Mouse (Mus musculus) neural tube, embryonic 15.5 days (tissue): ENCODE data around the gene Klhl31. TPM values are rescaled to one million over a fixed set of nuclear protein-coding genes. Genes with fewer than 3 reads are reported as not detected.

Experiments
- ATAC-seq: fragments of 200-750 bp; cut with Nextera tagmentation; 2 replicates; pipeline ENCODE4 v1.8.0; 2017; ENCODE audit warnings: mild to moderate bottlenecking, moderate TSS enrichment, moderate library complexity; ENCODE audit not compliant: low FRiP score
- H3K27ac ChIP-seq: fragments of 300-500 bp; sonication (generic); replicated peaks from 2 replicates; pipeline ENCODE4 v1.5.1; 2015; ENCODE audit warnings: mild to moderate bottlenecking, inconsistent platforms
- H3K27me3 ChIP-seq: fragments of 300-500 bp; sonication (generic); replicated peaks from 2 replicates; pipeline ENCODE4 v1.6.1; 2015; ENCODE audit warnings: inconsistent platforms
- H3K36me3 ChIP-seq: fragments of 300-500 bp; sonication (generic); 2 replicates; pipeline ENCODE4 v1.6.1; 2015; ENCODE audit warnings: inconsistent platforms
- H3K4me1 ChIP-seq: fragments of 300-500 bp; sonication (generic); 2 replicates; pipeline ENCODE4 v1.6.1; 2015; ENCODE audit warnings: inconsistent platforms
- H3K4me2 ChIP-seq: fragments of 300-500 bp; sonication (generic); 2 replicates; pipeline ENCODE4 v1.6.1; 2015; ENCODE audit warnings: inconsistent platforms, mild to moderate bottlenecking, moderate library complexity
- H3K4me3 ChIP-seq: fragments of 300-500 bp; sonication (generic); replicated peaks from 2 replicates; pipeline ENCODE4 v1.5.1; 2015; ENCODE audit warnings: mild to moderate bottlenecking, inconsistent platforms
- H3K9ac ChIP-seq: fragments of 300-500 bp; sonication (generic); replicated peaks from 2 replicates; pipeline ENCODE4 v1.6.1; 2015; ENCODE audit warnings: mild to moderate bottlenecking, inconsistent platforms
- H3K9me3 ChIP-seq: fragments of 300-500 bp; sonication (generic); replicated peaks from 2 replicates; pipeline ENCODE4 v1.6.1; 2016; ENCODE audit warnings: inconsistent platforms
- WGBS: fragments of 180-500 bp; shearing (Covaris S2); methylation state at CpG from one replicate; pipeline ENCODE4 v1.1.7; 2015; ENCODE audit warnings: mixed read lengths; 5-methylcytosine and 5-hydroxymethylcytosine counted together
- polyA plus RNA-seq: library from polyadenylated mRNA; unstranded; fragments of >200 nt; fragmentation: Nextera tagmentation; extraction: Ambion mirVana; gene quantifications from 2 replicates; pipeline ENCODE4 v1.2.1, GENCODE M21; 2015

Gene Klhl31
- polyA plus RNA-seq, 1 experiment from 2014 or later = 1.2 TPM

DNA sequence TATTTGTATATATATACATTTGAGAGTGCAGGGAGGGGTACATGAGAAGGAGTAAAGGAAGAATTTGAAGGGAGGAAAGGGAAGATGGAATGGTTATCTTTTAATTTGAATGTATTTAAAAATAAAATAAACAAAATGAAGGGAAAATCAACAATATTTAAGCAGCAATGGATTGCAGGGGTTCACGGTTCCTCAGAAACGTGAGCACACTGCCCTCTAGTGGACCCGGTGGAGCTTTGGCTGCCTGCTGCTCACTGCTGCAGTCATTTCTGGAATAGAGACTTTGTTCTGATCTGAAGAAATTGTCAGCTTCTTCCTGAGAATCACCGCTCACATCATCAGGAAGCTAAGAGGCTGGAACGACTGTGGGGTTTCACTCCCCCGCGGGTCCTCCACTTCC is 28.5 kb upstream of the Klhl31 start:
- Histone ChIP-seq H3K9ac (no peak overlapping the region), H3K27ac (no peak overlapping the region), H3K4me1 (no peaks in the 10 kb centered on the region), H3K4me2 (no peak overlapping the region), H3K9me3 (no peaks in the 10 kb centered on the region), H3K36me3 (no peaks in the 10 kb centered on the region), H3K27me3 (no peaks in the 10 kb centered on the region), H3K4me3 (no peak overlapping the region)
- ATAC-seq = no peak
- 33% methylated on average over 7 of the region's 7 CpGs for WGBS

DNA sequence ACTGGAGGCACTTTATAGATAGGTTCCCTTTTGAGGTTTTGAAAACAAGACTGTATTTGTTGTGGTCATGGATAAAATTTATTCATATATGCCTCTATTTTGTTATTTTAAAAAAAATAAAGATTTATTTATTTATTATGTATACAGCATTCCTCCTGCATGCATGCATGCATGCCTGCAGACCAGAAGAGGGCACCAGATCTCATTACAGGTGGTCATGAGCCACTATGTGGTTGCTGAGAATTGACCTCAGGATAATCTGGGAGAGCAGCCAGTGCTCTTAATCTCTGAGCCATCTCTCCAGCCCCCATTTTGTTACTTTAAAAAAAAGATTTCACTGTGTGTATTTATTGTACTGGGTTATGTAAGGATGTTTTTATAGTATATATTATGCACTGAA is 25.5 kb upstream of the Klhl31 start:
- no peaks in the 10 kb centered on the region for H3K9me3 ChIP-seq
- H3K27ac ChIP-seq = no peak overlapping the region
- H3K4me3 ChIP-seq = no peak overlapping the region
- no peak for ATAC-seq
- no peak overlapping the region for H3K9ac ChIP-seq
- H3K36me3 ChIP-seq = no peaks in the 10 kb centered on the region
- H3K27me3 ChIP-seq = no peaks in the 10 kb centered on the region
- no peak overlapping the region for H3K4me2 ChIP-seq
- no peaks in the 10 kb centered on the region for H3K4me1 ChIP-seq

DNA sequence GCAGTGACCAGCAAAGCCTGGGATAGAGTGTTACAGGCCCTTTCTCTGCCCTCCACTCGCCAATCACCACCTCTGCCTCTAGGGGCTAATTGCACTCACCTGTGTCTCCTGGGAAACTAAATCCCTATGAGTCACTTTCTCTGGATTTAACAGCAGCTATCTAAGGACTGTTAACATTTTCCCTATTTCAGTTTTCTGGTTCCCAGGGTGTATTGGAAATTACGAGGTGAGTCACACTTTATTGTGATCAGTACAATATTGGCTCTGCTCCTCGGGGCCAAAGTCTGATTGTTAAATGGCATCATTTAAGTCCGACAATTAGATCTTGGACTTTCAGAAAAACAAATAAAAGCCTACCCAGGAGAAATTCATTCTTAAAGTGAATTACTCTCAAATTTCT is 24.0 kb upstream of the Klhl31 start:
- 76% methylated on average over 4 of the region's 4 CpGs for WGBS
- no peaks in the 10 kb centered on the region for H3K4me1 ChIP-seq
- no peak overlapping the region for H3K9ac ChIP-seq
- H3K4me2 ChIP-seq = no peak overlapping the region
- no peaks in the 10 kb centered on the region for H3K36me3 ChIP-seq
- no peak overlapping the region for H3K4me3 ChIP-seq
- H3K9me3 ChIP-seq = no peaks in the 10 kb centered on the region
- no peaks in the 10 kb centered on the region for H3K27me3 ChIP-seq
- no peak overlapping the region for H3K27ac ChIP-seq
- no peak for ATAC-seq

DNA sequence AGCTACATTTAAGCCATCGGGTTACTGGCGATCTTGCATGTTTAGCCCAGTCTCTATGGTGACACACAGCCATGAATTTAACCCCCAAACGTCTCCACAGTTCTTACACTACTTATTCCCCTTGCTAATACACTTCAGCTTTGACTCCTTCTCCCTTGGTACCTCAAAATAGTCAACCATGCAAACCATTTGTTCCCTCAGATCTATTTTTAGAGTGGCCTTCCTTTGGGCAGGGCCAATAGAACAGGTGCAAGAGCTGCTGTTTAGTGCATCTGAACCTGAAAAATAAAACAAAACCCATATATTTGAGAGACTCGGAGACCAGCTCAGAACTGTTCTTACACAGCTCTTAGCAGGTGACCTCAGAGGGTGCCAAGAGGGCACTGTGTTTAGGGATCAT is 20.4 kb upstream of the Klhl31 start:
- Histone ChIP-seq H3K9ac (no peak overlapping the region), H3K9me3 (no peaks in the 10 kb centered on the region), H3K4me3 (no peak overlapping the region), H3K4me2 (no peak overlapping the region), H3K27ac (no peak overlapping the region), H3K36me3 (no peaks in the 10 kb centered on the region), H3K4me1 (no peaks in the 10 kb centered on the region), H3K27me3 (no peaks in the 10 kb centered on the region)
- 64% methylated on average over 4 of the region's 4 CpGs for WGBS
- no peak for ATAC-seq

DNA sequence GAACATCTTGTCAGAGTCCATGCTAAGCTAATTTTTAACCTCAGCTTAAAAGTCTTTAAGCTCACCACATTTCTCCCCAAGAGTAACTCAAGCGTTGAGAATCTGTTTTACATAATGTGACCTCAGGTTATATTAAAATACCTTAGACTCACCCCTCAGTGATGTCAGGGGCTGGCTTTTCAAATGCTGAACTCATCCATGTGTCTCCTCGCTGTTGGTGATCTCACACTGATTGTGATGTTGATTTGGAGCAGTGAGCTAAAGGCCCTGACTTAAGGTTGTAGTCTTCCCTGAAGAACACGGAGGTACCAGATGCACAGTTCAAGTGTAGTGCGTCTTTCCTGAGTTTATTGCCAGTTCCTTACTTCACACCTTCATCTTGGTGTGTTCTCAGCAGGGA is 19.5 kb upstream of the Klhl31 start:
- H3K4me2 ChIP-seq = no peak overlapping the region
- H3K9ac ChIP-seq = no peak overlapping the region
- H3K27ac ChIP-seq = no peak overlapping the region
- no peaks in the 10 kb centered on the region for H3K36me3 ChIP-seq
- no peaks in the 10 kb centered on the region for H3K4me1 ChIP-seq
- WGBS = 58% methylated on average over 4 of the region's 4 CpGs
- no peaks in the 10 kb centered on the region for H3K9me3 ChIP-seq
- H3K4me3 ChIP-seq = no peak overlapping the region
- no peak for ATAC-seq
- no peaks in the 10 kb centered on the region for H3K27me3 ChIP-seq

DNA sequence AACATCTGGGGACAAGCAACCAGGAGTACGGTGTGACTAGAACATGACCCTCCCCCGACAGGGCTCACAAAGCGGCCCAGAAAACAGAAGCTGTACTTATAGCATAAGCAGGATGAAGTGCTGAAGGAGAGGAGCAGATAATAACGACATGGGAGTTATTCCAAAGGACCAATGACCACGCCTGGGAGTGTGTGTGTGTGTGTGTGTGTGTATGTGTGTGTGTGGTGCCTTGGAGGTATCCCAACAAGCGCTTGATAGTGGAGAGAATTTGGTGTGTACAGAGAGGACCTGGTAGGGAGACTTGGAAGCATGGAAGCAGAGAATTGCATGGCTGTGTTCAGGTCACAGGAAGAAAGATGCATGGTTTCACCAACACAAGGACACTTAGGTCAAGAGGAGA is 18.5 kb upstream of the Klhl31 start:
- 88% methylated on average over 6 of the region's 6 CpGs for WGBS

DNA sequence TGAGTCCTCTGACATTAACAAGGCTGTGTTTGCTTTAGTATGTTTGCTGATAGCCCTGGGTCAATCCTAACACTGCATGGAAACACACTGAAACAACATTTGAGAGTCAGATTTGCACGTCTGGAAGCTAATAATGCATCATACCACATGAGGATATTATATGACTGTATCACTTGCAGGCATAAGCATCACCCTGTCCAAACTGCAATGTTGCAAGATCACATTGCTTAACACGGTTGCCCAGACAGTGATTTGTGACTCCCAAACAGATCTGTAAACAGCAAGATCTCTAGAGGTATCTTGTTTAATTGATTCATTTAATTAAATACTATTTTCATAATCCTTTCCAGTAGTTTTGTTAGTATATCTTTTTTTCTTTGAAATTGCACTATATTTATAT is 17.9 kb upstream of the Klhl31 start:
- Histone ChIP-seq H3K27ac (no peak overlapping the region), H3K4me2 (no peak overlapping the region), H3K4me1 (no peaks in the 10 kb centered on the region), H3K36me3 (no peaks in the 10 kb centered on the region), H3K9me3 (no peaks in the 10 kb centered on the region), H3K27me3 (no peaks in the 10 kb centered on the region), H3K4me3 (no peak overlapping the region), H3K9ac (no peak overlapping the region)
- ATAC-seq = no peak
- 71% methylated on average over 2 of the region's 2 CpGs for WGBS

More for the DNA sequence above, 18.5 kb upstream of the Klhl31 start:
- ATAC-seq = no peak
- Histone ChIP-seq H3K4me2 (no peak overlapping the region), H3K9ac (no peak overlapping the region), H3K4me1 (no peaks in the 10 kb centered on the region), H3K27me3 (no peaks in the 10 kb centered on the region), H3K4me3 (no peak overlapping the region), H3K9me3 (no peaks in the 10 kb centered on the region), H3K36me3 (no peaks in the 10 kb centered on the region), H3K27ac (no peak overlapping the region)

DNA sequence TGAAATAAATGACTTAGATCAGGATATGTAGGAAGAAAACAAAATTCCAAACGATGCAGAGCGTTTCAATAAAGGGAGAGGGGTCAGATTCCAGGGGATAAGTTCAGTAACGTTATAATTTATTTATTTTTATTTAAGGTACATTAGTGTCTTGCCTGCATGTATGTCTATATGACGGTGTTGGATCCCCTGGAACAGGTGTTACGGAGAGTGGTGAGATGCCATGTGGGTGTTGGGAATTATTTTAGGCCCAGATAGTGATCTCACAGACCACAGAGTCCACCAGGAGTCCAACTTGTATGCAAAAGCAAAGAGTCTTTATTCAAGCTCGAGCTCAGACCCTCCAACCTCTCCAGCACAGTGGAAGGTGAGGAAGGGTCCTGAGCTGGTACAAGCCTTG is 16.2 kb upstream of the Klhl31 start:
- no peak overlapping the region for H3K4me3 ChIP-seq
- no peaks in the 10 kb centered on the region for H3K36me3 ChIP-seq
- no peak overlapping the region for H3K9ac ChIP-seq
- no peaks in the 10 kb centered on the region for H3K4me1 ChIP-seq
- WGBS = 78% methylated on average over 6 of the region's 6 CpGs
- H3K4me2 ChIP-seq = no peak overlapping the region
- no peak for ATAC-seq
- H3K27me3 ChIP-seq = no peaks in the 10 kb centered on the region
- no peak overlapping the region for H3K27ac ChIP-seq
- H3K9me3 ChIP-seq = no peaks in the 10 kb centered on the region

DNA sequence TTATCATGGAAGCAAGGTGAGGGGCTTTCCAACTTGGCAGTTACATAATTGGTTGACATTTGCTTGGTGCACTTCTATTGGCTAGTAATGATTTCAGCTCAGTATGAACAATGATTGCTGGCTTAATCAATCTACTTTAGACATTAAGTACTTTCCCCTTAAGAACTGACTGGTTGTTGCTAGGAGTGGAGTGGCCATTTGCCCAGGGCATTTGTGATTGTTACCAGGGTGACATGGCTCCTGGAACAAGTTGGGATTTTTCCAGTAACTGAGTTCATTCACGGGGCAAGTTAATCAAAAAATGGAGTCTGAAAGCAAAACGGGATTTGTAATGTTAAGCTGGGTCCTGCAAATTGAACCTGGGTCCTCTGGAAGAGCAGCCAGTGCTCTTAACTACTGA is 15.8 kb upstream of the Klhl31 start:
- H3K9ac ChIP-seq = no peak overlapping the region
- no peak overlapping the region for H3K4me3 ChIP-seq
- no peak overlapping the region for H3K4me2 ChIP-seq
- H3K4me1 ChIP-seq = no peaks in the 10 kb centered on the region
- H3K27ac ChIP-seq = no peak overlapping the region
- H3K9me3 ChIP-seq = no peaks in the 10 kb centered on the region
- ATAC-seq = 0 out of 2 replicates have a peak, but pooled peaks have one; percentile 60
- WGBS = 30% methylated on average over 2 of the region's 2 CpGs
- H3K36me3 ChIP-seq = no peaks in the 10 kb centered on the region
- H3K27me3 ChIP-seq = no peaks in the 10 kb centered on the region

DNA sequence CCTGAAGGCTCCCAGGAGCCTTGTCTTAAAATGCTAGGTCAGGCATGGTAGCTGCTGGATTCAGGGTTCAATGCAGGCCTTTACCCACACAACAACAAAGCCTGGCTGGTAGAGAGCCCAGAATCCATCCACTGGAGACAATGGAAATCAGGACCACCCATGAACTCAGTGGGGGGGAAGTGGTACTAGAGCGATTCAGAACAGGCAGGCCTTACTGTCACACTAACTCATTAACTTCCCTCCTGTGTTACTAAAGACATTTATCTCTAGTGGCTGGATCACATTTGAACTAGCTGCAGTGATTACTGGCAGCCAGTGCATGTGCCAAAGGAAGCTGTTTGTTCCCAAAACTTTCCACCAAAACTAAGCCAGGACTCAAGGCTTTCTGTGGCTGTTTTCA is 13.4 kb upstream of the Klhl31 start:
- peak; percentile 74; the same call in 1 of the 2 replicates for ATAC-seq
- H3K4me2 ChIP-seq = no peak overlapping the region
- no peak overlapping the region for H3K4me3 ChIP-seq
- no peak overlapping the region for H3K27ac ChIP-seq
- H3K9me3 ChIP-seq = no peaks in the 10 kb centered on the region
- 3% methylated on average over 1 of the region's 1 CpGs for WGBS
- H3K4me1 ChIP-seq = no peaks in the 10 kb centered on the region
- no peaks in the 10 kb centered on the region for H3K27me3 ChIP-seq
- H3K36me3 ChIP-seq = no peaks in the 10 kb centered on the region
- no peak overlapping the region for H3K9ac ChIP-seq

DNA sequence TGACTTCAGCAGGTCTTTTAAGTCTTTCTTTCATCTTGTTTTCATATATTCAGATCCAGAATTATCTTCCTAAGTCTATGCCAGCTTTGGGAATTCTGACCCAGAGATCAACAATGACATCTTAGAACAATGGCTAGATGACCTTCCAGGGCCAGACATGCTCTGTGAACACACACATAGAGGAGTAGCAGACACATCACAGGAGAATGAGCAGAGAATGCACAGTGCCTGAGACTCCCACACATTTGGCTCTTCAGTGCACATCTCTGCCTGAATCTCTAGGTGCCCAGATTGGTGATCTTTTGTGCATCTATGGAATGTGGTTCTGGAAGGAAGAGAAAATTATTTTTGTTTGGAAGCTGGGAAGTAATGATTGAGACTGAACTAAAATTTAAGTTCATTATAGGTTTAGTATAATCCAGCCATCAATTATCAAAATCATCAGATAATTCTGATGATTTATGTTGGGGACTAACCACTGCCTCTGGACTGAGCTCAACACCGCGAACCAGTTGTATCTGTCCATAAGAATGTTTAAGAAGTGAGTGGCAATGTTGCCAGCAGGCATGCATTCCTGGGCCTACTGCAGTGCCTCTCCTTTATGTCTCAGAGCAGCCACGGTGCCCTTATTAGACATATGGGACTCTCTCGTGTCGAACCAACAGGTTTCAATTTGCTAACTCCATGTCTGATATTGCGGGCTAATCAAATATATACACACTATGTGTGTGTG is 12.8 kb upstream of the Klhl31 start:
- Histone ChIP-seq H3K36me3 (no peaks in the 10 kb centered on the region), H3K27ac (no peak overlapping the region), H3K4me1 (no peaks in the 10 kb centered on the region), H3K4me3 (no peak overlapping the region), H3K4me2 (no peak overlapping the region), H3K27me3 (no peaks in the 10 kb centered on the region), H3K9me3 (no peaks in the 10 kb centered on the region), H3K9ac (no peak overlapping the region)
- 93% methylated on average over 6 of the region's 6 CpGs for WGBS
- no peak for ATAC-seq

DNA sequence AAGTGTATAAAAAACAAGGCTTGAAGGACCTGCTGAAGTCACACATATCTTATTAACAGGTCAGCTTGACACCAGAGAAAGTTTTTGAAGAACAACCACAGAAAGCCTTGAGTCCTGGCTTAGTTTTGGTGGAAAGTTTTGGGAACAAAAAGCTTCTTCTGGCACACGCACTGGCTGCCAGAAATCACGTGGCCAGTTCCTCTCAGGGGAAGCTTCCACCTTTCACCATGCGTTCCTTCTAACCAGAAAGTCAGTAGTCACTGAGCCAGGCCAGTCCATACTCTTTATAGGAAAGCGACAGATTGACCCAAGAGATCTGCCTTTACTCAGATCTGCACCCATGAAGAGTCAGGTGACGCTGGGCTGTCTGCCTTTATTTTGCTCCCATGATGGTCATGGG is 12.1 kb upstream of the Klhl31 start:
- no peaks in the 10 kb centered on the region for H3K27me3 ChIP-seq
- no peak overlapping the region for H3K9ac ChIP-seq
- no peaks in the 10 kb centered on the region for H3K4me1 ChIP-seq
- H3K9me3 ChIP-seq = no peaks in the 10 kb centered on the region
- no peak overlapping the region for H3K4me2 ChIP-seq
- 87% methylated on average over 5 of the region's 5 CpGs for WGBS
- no peak for ATAC-seq
- no peak overlapping the region for H3K4me3 ChIP-seq
- no peak overlapping the region for H3K27ac ChIP-seq
- no peaks in the 10 kb centered on the region for H3K36me3 ChIP-seq

DNA sequence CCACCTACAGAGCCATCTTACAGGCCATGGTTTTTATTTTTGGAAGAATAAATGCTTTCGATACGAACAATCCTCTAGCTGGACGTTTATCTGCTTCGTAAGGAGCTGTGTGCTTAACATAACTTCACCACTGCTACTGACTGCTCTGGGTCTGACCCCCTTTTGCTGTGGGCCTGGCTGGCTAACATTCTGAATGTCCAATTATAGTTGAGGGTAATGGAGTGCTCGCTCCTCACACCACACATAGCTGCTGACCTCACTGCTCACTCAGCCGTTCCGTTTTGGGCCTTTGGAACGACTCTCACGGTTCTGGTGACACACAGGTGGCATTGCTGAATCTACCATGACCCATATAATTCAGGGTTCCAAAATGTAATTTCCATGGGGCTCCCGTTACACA is 7.6 kb upstream of the Klhl31 start:
- H3K36me3 ChIP-seq = no peaks in the 10 kb centered on the region
- H3K4me3 ChIP-seq = no peak overlapping the region
- H3K27me3 ChIP-seq = no peaks in the 10 kb centered on the region
- no peak overlapping the region for H3K9ac ChIP-seq
- no peak overlapping the region for H3K27ac ChIP-seq
- 86% methylated on average over 10 of the region's 10 CpGs for WGBS
- no peak overlapping the region for H3K4me2 ChIP-seq
- ATAC-seq = no peak
- H3K4me1 ChIP-seq = no peaks in the 10 kb centered on the region
- H3K9me3 ChIP-seq = no peaks in the 10 kb centered on the region
